Mouse (Mus musculus) c-Kit-negative CD71-positive TER-119-positive erythroid progenitor cells, embryonic 14.5 days (primary cell): Measurements from ENCODE around the gene Nampt.

Experiments used
- DNase-seq: peaks from one replicate; pipeline ENCODE4 v3.0.0-alpha.2; 2013; ENCODE audit warnings: low read depth, low spot score

Nampt gene

DNA sequence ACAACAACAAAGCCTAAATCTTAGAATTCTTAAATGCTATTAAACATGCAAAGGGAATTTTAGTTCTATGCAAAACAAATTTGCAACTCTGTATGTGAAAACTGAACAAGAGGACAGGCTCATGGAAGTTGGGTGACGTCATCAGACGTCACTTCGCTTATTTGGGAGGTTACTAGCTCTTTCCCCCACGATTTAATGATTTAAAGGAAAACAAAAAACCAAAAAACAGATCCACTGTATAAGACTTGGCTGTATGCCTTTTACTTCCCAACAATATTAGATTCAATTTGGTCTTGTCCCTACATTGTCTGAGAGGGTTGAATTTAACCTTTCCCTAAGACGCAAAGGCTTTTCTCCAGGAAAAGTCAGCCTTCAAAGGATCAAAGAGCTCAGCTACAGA is at the start of gene Nampt:
TSS of gene Nampt (plus strand) at position 130 of the 400 bp plus-strand sequence.
- DNase-seq = peak; percentile 19

DNA sequence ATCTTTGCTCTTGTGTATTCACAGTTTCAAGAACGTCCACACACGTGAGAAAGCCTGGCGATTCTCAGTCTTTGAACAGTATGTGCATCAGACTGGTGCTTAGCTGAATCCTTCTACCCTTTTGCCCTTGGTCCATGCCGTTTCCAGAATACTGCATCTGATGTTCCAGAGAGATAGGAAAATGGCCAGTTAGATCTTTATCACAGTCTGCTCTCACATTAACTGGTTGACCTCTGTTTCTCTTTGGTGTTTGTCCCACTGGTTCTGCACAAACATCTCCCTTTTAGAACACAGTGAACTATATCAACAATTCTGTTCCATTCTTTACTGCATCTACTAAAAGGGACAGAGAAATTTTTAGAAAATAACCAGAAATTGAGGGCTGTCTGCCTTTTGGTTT is 48.6 kb upstream of the Nampt start:
- no peak for DNase-seq

DNA sequence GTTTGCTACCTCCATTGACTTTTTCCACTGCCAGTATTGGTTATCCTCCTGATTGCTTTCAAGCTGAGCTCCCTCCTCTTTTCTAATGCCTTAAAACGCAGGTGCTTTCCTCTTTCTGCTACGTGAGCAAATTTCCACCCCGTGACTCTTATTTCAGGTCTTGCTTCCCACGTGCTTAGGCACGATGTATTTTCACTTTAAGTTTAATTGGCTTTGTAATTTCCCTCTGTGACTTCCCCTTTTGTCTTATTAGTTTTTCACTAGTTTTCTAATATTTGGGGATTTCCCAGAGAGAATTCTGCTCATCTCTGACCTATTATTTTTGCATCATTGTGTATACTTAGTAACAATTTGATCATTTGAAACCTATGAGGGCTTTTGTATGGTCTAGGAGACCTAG is 44.8 kb upstream of the Nampt start:
- no peak for DNase-seq

DNA sequence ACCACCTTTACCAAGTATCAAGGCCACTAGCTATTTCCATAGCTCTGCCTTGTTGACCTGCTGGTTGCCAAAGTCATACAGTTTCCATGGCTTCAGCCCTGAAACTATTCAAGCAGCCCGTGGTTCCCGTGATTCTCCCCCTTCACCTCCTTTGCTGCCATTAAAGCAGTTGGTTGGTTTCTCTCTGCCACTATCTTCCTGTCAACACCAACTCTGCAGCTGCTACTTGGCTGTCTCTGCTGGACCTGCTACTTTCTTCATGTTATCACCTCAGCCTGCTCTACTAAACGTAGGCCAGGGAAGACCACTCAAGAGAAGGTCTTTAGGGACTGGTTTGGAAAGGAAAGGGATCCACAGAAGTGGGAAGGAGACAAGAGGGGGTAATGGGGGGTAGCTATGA is 30.3 kb upstream of the Nampt start:
- DNase-seq = no peak

DNA sequence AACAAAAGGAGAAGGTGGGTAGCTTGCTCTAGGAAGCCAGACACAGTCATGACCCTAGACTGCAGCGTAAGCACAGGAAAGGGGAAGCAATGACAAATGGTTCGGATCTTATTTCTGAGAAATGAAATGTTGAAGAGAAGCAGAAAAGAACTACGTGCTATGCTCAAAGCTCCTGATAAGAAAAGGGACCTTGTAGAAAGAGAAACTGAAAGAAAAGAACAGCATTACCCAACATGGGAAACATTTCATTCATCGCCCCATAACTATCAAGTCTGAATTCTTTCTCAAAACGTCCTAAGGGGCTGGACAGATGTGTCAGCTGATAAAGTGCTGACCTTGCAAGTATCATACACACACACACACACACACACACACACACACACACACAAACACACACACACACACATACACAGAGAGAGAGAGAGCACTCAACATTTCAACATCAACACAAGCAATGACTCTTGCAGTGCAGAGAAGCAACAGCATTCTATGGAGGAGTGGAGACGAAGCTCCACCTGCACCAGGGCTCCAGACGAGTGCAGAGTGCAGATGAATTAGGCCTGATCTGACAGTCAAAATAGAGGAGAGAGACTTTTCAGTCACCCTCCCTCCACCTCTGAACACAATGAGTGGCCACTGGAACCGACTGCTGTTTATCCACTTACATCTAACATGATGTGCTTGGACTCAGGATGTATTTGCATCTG is 23.4 kb upstream of the Nampt start:
- DNase-seq = no peak

DNA sequence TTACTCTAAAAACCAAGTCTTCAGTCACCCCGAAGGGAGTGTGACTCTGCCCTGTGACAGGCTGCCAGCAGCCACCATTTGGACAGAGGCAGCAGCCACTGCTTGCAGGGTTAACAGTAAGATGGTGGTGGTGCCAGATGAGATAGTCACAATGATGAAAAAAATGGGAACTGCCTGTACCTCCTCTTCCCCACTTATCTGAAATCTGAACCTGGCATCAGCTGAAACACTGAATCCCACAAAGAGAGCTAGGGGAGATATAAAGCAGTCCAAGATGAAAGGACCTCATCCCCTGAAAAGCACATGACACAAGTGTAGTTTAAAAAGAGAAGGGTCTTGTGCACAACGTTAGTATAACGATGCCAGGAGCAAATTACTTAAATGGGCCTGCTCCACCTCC is 21.9 kb upstream of the Nampt start:
- no peak for DNase-seq

DNA sequence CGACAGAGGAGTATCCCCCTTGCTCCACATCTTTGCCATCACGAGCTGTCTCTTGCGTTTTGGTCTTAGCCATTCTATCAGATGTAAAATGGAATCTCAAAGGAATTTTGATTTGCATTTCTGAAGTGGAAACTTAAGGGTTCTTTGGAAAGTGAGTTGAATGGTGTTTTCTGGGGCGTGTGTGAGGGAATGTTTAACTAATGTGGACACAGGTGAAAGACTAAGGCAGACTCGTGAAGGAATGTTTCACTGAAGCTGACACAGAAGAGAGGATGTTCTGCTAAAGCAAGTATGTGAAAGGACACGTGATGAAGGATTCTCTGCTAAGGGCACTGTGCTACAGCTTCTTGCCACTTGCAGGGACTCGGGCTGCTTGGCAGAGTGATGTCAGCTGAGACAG is 18.3 kb upstream of the Nampt start:
- no peak for DNase-seq

DNA sequence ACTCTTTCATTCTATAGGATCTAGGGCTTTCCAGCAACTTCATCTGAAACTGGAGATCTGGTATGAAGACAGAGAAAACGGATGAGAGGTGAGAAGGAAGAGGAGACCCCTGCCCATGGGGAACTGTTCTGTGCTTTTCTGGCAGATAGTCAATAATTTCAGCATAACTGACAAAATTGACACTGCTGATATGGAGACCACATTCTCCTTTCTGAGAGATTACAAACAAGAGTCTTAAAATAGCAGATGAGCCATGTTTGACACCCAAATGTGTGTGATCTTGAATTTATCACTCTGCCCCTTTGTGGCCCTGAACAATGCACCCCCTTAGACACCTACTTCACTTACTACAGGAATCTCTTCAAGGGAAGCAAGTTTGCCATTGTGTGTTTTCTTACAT is 13.8 kb upstream of the Nampt start:
- DNase-seq = no peak

DNA sequence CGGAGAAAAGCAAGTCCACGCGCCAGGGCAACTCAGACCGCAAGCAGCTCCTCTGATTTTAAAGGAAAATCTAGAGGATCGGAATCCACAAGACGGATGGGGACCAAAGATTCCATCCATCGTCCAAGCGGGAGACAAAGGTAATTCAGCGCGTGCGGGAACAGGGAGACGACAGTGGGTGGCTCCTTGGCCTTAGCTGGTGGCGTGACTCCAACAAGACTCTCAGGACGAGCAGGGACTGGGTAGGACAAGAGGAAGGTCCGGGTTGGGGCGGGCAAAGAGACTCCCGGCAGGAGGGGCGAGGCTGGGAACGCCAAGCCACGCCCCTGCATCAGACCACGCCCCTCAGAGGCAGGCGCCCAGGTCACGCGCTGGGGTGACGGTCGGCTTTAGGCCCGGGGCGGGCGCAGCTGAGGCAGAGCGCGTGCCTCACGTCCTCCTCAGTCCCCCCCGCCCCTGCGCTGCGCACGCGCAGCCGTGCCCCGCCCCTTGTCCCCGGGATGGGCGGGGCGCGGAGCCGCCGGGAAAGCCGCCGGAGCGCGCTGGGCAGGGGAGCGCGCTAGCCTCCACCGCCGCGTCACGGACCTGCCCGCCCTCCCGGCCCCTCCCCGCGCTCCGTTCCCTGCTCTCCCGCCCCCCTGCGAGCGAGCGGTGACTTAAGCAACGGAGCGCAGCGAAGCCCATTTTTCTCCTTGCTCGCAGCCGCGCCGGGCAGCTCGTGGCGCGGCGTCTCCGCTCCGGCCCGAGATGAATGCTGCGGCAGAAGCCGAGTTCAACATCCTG is 669 bp downstream of the Nampt start:
- peak; percentile 91 for DNase-seq

DNA sequence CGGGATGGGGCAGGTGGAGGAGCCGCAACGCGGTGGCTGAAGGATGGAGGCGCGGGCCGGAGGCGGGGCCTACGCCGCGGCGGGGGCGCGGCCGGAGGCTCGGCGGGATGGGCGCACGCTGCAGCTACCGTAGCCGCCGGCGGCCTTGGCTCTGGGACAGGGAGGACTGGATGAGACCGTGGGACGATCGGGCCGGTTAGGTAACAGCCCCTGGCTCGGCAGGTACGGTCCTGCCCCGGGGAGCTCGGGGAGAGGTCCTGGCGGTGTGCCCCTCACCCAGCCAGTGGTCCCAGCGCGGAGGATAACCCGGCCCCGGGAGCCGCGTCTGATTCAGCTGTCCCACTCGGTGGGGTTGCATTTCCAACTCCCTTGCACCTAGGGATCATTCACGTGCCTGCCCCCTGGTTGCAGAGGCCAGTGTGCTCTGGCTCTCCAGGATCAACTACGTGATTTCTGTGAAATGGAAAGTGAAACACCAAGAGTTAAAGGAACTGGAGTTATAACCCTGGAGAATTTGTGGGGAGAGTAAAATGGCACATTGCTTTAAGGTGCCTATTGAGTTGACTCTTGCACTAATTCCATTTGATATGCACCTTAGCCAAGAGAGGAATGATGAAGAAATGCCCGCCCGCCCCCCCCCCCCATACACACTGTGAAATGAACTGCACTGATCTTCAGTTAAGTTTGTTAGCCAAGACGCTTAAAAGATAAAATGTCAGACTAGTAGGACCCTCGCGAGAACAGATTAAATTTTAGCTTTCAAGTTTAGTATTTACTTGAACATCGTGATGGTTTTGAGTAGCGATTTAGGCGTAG is 1.6 kb downstream of the Nampt start:
- DNase-seq = peak; percentile 46

DNA sequence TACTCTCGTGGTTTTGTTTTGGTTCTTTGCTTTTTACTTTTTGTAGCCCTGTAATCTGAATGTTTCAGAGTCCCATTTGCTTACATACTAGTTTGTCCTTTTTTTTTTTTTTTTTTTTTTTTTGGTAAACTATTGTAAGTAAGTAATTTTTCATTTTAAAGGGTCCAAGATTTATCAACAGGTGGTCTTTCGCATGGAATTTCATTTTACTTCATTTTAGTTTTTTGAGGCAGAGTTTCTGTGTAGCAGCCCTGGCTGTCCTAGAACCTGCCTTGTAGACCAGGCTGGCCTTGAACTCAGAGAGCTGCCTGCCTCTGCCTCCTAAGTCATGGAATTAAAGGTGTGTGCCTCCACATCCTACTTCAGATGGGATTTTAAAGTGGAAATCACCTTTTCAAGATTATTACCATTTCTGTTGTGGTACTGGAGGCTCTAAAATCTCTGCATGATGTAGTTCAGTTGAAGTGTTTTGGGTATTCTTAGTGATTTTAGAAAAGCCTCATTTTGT is 2.2 kb downstream of the Nampt start:
- no peak for DNase-seq

DNA sequence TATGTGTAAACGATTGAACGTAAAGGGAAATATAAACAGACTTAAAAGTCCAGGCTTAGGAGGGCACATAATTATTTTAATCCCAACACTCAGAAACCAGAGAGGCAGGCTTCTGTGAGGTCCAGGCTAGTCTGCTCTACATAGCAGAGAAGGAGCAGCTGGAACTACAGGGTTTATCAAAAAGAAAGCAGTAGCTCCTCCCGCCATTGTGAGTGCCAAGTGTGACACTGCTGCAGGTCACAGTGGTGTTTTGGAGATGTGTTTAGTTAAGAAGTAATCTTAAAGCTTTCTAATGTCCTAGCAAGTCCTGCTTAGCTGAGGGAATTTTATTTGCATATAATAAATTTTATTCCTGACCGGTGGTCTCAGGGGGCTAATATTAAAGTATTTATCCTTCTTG is 2.7 kb downstream of the Nampt start:
- DNase-seq = no peak

DNA sequence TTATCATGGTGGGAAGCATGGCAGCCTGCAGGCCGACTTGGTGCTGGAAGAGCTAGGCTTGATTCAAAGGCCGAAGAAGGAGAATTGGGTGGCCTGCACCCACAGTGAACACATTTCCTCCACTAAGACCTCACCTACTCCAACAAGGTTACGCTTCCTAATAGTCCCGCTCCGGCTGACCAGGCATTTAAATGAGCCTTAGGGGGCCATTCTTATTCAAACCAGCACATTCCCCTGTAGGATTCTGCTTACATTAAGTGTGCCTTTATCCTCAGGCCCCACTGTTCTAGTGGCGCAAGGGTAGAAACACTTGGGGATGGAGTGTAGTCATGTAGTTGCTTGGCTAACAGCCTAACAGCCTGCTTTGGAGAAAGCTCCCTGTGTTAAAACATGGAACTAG is 5.2 kb downstream of the Nampt start:
- no peak for DNase-seq

DNA sequence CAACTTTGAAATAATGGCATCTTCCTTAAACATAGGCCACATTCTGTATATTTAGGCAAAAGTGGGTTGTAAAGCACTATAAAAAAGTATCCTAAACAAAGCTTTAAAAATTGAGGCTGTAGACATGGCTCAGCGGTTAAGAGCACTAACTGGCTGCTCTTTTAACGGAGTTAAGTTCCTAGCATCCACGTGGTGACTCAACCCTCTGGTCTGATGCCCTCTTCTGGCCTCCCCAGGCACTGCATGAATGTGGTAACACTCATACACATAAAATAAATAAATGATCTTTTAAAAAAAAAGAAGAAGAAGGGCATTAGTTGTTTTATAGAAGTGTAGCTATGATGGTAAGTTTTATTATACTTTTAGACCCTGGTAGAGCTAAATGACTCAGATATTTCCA is 7.6 kb downstream of the Nampt start:
- DNase-seq = peak; percentile 22

DNA sequence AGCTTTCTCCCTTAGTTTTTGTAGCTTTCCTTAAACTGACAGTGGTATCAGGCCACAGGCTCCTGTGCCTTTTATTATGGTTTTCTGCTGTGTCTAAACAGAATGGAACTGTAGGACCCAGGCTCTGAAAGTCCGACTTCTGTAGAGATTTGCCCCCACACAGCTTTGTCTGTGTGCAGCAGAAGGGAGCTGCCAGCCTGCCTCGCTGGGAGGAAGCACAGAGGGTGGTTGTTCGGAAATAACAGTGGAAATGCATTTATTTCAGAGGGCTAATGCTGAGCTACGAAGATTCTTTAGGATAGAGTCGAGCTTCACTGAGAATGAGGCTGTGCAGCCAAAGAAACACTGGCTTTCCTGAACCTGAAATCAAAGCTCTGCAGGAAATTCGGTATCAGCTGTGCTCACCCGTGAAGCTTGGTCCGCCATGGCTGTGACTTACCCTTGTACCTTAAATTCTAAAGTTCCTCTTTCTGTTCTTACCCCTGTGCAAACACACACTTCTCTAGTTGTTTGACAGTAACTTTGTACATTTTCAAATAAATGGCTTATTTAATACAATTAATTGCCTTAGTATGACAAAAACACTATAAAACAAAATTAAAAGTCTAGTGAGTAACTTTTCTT is 8.9 kb downstream of the Nampt start:
- no peak for DNase-seq

DNA sequence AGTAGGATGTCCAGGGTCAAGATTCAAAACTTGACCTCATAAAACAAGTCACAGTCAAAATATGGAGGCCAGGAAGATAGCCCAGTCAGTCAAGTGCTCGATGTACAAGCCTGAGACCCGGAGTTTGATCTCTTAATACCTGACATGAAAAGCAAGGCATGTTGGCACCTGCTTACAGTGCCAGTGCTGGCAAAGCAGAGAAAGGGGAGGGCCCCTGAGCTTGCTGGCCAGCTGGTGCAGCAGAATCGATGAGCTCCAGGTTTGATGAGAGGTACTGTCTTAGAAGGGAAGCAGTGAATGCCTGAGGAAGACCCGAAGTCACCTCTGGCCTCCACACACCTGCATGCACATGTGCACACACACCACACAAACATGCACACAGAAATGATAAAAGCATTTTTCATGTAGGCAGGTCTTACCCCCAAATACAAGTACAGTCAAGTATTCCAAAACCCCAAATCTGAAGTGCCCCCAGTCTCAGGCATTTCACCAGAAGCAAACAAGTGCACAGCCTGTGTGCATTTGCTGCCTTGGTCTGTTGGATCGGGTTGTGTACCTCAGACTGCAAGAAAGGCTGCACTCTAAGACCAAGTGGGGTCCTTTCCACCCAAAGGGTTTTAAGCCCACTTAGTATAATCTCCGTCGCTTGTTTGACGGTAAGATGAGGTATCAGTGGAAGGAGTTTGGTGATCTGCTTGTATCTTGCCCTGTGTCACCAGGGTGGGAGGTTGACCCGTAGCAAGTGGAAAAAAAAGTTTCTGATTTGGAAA is 10.2 kb downstream of the Nampt start:
- no peak for DNase-seq

DNA sequence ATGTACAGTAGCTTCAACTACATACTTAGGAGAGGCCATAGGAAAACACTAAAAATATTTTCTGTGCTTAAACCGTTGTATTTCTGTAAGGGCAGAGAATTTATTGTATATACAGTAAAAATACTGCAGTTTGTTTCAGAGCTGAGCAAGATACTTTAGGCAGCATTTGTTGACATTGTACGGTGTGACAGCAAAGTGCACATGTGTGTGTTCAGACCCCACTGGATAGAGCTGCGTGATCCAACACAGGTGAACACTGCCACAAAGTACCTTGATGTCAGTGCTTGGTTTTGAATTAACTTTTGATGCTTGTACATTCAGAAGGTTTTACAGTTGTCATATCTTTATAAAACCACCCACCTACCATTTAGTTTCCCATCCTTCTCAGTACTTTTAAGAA is 12.7 kb downstream of the Nampt start:
- no peak for DNase-seq

DNA sequence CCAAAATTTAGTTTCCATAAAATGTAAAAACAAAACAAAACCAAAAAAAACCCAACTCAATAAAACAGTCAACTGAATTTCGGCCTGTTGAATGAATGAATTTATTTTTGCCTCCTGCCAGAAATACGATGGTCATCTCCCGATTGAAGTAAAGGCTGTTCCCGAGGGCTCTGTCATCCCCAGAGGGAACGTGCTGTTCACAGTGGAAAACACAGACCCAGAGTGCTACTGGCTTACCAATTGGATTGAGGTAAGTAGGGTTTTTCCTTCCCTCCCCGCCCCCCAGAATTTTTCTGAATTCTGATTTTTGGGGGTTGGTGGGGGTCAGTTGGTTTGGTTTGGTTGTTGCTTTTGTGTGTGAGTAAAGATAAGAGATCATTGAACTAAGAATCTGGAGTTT is 15.4 kb downstream of the Nampt start:
- no peak for DNase-seq

DNA sequence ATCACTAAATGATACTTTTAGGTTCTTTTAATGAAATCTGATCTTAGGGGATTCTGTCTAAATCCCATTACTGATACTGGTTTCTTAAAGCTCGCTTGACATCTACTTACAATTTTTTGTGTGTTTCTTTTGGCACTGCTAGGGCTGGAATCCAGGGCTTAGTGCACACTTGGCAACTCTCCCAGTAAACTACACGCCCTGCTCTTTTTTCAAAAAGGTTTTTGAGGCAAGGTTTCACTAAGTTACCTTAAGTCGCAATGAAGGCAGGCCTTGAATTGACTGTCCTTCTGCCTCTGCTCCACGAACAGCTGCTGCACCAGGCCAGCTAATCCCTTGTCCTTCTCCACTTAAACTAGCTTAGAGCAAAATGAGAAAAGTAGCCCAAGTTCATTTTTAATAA is 15.9 kb downstream of the Nampt start:
- no peak for DNase-seq

DNA sequence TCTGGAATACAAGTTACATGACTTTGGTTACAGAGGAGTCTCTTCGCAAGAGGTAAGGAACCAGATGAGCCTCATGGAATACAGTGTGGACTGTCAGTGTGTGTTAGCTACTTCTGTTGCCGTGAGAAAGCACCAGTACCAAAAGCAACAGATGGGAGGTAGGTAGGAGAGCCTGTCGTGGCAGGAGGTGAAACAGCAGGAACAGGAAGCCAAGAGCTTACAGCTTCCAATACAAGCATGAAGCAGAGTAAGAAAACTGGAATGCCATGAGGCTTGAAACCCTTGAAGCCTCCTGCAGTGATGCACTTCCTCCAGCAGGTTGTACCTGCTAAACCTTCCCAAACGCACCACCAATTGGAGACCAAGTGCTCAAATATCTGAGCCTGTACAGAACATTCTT is 19.1 kb downstream of the Nampt start:
- no peak for DNase-seq

DNA sequence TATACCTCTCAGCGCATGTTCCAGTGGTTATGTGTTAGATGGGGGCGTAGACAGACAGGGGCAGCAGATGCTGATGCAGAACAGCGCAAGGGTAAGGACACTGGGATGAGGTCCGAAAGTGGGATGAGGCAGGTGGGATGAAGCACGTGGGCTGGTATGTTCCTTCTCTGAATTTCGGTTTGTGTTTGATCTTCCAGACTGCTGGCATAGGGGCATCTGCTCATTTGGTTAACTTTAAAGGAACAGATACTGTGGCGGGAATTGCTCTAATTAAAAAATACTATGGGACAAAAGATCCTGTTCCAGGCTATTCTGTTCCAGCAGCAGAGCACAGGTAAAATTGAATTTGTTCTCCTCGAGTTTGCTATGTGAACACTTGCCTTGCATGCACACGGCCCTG is 19.6 kb downstream of the Nampt start:
- no peak for DNase-seq
